Mouse (Mus musculus) monocyte, adult 5-6 weeks (primary cell): ENCODE measurements around the gene Tmem86b. TPM values are rescaled to one million over a fixed set of nuclear protein-coding genes. Genes with fewer than 3 reads are reported as not detected.

ENCODE experiments used
- ATAC-seq: fragments of 153-309, 156-312 bp; replicated peaks from 2 replicates; pipeline ENCODE4 v1.8.0; 2017; ENCODE audit warnings: mild to moderate bottlenecking; ENCODE audit not compliant: low TSS enrichment, insufficient number of reproducible peaks, severe bottlenecking, poor library complexity, low FRiP score
- total RNA-seq: library from RNA; stranded (forward); fragments of 200-1000, 200-491, 200-594 nt; gene quantifications from 3 replicates; pipeline ENCODE4 v1.2.3, GENCODE M21; 2017

Tmem86b gene
- total RNA-seq, 1 experiment from 2014 or later = 21.7 TPM

DNA sequence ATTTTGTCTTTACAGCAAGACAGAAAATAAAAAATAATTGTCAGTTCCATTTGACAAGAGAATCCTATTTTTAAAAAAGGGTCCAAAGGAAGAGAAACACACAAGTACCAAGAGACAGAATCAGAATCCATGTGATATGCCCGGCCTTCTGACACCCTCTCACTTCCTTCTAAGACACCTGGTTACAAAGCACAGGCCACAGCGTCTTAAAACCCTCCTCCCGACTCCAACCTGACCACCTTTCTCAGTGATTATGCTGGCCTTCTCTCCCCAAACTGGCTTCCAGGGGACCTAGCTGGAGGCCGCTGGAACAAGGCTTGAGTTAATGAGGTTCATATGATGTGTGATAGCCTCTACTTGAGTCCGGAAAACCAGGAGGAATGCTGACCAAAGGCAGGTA lies 22.1 kb upstream of the Tmem86b start:
- no peak for ATAC-seq

DNA sequence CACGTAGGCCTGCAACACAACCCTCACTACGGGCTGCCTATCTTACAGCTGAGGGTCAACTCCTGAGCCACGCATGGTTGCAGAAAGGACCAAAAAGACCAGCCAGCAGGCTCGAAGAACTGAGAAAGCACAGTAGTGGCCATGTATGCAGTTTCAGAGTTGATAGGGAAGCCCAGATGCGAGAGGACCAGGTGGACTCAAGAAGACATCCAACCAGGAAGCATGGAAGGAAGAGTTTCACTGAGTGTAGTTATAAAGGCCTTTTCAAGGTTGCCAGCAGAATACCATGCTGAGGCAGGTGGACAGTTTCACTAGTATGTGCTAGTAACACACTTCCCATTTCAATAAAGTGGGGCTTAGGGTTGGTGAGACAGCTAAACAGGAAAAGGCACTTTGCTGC lies 21.5 kb upstream of the Tmem86b start:
- ATAC-seq = no peak

DNA sequence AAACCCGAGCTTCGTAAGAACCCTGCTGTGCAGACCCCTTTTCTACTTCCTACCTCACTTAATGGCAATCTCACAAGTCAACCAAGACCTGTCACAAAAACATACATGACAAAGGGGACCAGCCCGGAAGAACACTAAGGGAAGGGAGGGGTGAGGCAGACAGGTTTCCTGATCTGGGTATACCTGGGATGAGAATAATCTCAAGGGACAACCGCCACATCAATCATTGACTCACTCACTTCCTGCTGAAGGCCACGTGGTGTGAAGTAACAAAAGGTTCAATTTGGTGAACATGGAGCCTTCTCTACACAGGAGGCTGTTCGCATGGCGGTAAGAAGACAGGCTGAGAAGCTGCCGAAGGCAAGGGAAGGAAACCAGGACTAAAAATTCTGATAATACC lies 20.4 kb upstream of the Tmem86b start:
- no peak for ATAC-seq

DNA sequence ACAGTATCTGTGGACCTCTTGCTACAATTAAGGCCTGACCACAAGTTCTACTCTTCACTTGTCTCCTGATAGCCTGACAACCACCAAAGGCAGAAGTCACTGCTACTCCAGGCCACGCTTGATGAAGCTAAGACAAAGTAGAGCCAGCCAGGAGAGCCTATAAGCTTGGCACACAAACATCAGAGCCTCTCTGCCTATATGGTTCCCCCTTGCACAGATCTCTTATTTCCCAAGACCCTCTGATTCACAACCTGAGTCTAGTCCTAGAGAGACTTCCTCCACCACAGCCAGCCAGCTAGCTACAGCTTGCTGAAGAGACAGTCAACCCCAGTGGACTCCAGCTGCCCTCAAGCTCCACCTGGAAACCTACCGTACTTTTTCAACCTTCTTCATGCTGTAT lies 16.8 kb upstream of the Tmem86b start:
- ATAC-seq = peak; percentile 11; the same call in 1 of the 2 replicates

DNA sequence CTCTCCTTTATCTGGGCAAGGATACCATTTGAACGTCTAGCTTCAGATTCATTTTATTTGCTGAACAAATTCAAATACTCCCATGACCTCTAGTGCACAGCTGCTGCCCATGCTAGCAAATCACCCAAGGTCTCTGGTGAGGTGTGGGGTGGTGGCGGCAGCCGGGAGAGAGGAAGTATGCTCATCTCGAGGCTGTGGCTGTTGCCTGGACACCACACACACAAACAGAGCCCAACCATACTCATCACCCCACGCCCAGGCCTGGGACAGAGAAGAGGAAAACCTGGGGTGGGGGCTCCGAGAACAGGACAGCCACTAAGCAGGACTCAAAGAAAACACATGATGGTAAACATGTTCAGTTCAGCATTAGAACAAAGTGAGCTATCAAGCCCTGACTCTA lies 16.1 kb upstream of the Tmem86b start:
- peak; percentile 91 for ATAC-seq

DNA sequence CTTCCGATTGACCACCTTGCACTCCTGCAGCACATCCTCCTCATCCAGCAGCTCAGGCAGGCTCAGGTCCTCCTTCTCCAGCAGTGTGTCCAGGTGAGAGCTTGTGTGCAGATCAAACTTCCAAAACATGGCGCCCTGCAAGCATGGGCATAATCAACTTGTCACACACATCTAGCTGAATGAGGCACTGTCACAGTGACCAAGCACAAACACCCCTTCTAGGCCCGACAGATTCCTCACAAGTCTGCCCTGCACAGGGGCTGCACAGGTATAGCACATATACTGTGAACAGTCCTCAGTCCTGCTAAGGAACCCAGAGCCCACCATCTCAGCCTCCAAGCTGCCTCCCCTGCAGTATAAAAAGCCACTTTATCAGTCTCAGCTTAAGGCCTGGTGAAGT lies 15.6 kb upstream of the Tmem86b start:
- no peak for ATAC-seq

DNA sequence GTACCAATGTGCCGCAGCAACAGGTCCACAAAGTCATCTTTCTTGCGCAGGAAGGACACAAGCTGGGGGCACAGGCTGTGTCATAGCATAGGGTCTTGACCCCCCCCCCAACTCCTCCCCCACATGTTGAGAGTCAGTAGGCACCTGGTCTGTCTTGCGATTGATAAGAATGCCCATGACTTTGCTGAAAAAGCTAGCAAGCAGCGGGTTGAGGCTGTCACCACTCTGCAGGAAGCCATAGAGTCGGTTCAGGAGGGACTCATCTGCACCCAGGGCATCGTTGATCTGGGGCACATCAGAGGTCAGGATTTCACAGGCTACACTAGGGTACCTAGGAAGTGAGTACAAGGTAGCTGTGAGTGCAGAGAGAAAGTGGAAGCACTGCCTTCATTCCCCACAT lies 12.0 kb upstream of the Tmem86b start:
- ATAC-seq = no peak

DNA sequence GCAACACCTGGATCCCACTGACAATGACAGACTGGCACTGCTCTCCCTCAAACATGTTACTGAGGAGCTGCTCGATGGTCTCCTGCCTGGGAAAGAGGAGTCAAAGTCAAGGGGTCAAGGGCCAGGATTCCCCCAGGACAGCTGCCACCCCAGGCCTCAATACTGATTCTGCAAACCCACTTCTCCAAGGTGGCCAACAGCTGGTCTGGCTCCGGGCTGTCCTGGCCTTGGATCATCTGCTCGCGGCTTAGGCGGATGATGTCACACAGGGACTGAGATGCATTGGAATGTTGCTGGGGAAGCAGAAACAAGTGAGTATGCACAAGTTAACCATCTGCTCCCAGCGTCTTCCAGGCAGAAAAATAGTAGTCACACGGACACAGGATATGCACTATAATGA lies 10.7 kb upstream of the Tmem86b start:
- no peak for ATAC-seq

DNA sequence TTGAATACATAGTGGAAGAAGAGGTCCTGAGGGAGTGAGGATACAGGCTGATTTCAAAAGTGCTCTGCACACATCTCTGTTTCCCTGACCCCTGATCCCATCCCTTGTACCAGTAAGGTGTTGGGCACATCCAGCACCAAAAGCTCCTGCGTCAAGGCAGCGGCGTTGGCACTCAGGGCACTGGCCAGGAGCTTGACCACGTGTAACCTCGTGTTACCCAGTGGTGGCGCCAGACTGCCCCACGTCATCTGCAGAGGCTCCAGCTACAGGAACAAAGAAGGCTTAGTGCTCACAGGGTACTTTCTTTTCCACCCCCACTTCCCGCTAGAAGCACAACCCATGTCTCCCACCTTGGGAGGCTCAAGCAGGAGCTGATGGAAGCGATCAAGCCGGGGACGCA lies 9.9 kb upstream of the Tmem86b start:
- ATAC-seq = no peak

DNA sequence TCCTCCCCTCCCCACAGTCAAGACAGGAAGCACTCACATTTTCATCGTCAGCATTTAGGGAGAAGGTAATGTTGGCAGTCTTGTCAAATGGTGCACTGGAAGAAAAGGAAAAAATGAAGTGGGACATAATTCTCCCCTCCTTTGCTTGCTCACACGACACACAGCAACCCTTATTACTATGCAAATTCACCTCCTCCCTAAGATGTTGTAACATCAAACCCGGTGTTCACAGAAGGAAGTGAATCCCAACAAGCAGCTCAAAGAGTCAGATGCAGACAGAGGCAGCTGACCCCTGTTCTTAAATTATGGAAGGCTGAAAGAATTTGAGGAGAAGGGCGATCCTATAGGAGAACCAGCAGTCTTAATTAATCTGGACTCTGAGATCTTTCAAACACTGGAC lies 5.0 kb upstream of the Tmem86b start:
- ATAC-seq = no peak

DNA sequence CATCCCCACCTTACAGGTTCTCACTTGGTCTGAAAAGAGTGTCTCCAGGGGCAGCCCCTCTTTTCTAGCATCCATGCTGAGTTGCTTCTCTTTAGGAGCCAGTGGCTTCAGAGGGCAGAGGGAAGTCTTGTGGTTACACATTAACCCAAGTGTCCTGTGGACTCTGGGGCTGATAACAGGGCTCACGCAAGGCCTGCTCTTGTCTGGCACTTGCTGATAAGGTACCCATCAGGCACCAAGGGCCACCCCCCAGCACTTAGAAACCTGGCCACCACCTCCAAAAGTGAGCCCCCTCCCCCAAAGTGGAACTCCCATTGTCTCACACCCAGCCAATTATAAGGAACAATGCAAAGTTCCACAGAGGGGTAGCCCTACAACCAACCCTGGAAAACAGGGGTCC lies 1.0 kb downstream of the Tmem86b start:
- ATAC-seq = no peak

DNA sequence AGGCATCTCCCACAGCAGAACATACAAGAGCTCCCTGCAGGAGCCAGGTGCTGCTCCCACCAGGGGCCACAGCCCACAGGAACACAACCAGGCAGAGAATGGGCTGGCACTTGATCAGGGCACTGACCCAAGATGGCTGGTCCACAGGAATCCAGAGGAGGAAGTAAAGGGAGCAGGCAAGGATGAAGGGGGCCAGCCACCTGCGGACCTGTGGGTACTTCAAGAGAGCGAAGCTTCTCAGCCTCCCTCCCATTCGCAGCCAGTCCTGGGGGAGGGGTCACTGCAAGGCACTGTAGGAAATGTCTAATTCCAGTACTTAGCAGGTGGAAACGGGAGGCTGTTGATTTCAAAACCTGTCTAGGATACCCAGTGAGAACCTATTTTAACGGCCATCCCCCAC lies 1.6 kb downstream of the Tmem86b start:
- ATAC-seq = no peak

DNA sequence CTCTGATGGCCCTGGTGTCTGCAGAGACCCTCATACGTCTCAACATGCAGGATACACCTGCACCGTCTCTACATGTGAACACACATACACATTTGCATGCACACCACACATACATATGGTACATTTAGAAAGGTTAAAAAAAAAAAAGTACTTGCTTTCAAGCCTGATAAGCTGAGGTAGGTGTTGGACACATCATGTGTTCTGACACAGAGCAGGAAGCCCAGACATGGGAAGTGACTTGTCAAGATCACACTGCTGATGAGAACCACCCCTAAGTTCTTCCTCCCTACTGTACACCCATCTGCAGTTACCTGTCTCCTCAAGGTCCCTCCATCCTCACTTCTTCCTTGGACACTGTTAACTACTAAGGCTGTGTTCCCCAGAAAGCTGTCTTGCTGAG lies 5.3 kb downstream of the Tmem86b start:
- no peak for ATAC-seq

DNA sequence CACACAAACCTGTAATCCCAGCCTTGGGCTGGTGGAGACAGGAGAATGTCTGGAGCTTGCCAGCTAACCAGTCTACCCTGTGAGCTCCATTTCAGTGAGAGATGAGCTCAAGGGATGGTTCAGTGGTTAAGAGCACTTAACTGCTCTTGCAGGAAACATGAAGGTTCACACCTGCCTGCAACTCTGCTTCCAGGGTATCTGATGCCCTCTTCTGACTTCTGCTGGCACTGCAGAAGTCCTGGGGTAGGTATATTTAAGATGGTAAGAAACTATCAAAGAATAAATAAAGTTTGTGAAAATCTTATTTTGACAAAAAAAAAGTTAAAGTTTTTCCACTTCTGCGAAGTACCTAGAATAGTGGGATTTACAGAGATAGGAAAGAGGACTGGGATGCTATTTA lies 6.9 kb downstream of the Tmem86b start:
- no peak for ATAC-seq

DNA sequence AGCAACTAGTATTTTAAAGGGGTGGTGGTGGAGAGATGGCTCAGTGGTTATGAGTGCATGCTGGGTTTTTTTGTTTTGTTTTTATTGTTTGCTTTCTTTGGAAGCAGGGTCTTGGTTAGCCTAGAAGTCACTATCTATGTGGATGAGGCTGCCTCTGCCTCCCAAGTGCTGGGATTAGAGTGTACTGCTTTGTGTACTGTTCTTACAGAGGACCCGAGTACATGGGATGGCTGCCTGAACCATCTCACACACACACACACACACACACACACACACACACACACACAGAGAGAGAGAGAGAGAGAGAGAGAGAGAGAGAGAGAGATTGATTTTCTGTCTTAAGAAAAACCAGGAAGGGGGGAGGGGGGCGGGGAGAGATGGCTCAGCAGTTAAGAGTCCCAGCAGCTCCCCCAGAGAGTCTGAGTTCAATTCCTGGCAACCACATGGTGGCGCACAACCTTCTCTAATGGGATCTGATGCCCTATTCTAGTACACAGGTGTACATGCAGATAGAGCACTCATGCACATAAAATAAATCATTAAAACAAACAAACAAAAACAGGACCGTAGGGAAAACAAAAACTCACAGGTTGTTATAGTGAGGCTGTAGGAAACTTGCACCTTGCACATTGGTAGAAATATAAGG lies 7.6 kb downstream of the Tmem86b start:
- ATAC-seq = no peak

DNA sequence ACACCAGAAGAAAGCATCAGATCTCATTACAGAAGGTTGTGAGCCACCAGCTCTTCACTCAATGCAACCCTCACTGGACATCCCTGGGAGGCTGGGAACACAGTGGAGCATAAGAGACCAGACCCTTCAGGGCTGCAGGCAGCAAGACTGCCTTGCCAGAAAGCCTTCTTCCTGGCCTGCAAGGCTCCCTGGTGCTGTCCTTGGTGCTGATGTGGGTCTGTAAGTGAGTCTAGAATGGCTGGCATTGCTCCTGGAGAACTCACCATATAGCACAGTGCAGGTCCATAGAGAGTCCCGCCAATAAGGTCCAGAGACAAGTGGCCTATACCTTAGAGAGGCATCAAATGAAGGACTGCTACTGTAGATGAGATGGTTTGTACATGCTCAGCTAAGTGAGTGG lies 11.2 kb downstream of the Tmem86b start:
- ATAC-seq = no peak

DNA sequence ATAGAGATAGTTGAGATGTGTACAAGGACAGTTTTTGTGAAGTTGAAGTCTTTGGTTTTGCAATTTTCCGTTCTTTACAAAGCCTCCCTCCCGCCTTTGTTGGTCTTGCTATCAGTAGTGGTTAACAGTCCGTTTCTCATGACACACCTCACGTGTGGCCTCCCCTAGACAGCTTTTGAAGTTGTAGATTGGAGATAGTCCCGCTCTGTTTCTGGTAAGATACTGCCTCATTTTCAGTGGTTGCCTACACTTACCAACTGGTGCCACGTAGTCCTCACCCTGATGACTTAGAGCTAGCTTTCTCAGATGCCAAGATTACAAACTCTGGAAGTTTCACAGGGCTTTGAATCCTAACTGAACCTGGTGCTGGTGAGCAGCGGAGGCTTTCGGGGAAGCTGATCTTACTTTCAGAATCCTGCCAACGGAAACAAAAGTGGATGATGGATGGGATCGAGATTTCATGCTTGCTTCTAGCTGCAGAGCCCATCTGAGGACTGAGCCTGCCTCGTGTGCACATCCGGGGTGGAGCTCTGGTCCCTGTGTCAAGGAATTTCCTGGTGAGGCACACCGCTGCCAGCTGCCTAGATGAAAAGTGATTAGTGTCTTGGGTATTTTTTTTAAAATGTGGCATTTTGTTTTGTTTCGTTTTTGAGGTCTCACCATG lies 17.4 kb downstream of the Tmem86b start:
- 0 out of 2 replicates have a peak, but pooled peaks have one; percentile 43 for ATAC-seq

DNA sequence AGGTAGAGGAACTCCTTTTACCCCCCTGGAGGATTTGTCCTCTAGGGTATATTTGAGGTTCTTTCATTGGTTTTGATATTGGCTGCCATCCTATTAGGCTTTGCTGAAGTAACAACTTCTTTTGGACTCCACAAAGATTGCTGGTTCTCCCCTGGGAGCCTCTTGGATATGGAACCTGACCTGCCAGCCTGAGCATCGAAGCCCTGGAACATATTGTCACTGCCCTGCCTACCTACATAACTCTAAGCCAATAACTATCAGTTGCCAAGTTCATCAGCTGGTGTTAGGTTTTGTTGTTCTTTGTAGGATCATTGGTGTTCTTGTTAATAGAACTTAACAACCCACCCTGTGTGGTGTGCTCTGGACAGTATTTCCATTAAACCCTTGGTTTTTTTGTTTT lies 18.3 kb downstream of the Tmem86b start:
- ATAC-seq = no peak

DNA sequence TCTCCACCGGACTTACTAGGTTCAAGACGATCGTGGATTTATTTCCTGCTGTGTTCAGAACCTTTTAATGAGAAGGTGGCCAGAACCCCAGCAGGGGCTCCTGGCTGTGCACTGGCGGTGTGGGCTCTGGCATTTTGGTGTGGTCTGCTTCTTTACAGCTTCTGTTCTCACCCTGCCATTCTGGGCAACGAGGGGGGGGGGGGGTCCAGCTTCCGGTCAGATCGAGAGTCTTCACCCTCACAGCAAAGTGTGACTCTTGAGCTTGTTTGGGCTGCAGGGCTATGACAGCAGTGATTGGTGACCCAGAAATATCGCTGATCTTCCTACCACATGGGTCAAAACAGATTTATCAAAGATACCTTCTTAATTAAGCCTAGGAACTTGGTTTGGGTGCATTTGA lies 18.8 kb downstream of the Tmem86b start:
- no peak for ATAC-seq

DNA sequence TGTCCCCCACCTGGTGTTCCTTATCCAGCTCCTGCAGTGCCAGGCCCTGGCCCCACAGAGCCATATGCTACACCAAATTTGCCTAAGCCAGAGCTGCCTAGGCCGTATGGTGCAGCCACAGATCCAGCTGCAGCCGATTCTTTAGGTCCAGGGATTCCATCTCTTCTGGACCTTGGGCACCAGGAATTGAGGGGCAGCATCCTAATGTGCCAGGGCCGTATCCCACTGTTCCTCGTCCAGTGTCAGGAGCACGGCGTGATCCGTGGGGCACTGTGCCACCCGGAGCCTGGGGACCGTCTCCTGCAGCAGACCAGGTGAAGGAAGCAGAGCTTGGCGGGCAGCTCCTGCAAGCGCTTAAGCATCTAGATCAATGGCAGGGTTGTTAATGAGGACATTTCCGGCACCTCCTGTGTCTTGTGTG lies 19.3 kb downstream of the Tmem86b start:
- no peak for ATAC-seq

DNA sequence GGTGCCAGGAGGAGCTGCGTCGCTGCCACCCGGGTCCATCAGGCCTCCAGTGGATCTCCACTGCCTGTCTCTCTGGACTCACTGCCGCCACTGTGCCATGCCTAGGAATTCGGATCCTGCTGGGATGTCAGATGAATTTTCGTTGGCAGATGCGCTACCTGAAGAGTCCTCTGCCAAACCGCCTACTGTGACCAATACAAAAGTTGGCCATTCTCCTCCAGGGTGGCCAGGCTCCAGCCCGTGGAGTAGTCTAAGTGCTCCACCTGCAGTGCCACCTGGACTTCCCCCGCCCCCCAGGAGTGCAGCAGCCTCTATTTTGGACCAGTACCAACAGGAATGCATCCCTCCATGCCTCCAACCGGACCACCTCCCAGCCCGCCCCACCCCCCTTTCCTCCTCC lies 19.7 kb downstream of the Tmem86b start:
- no peak for ATAC-seq
